ENCODE assay signal across 35 mouse cellular contexts in genomic region chr13:68783096-68783495, GRCm38 (mm10).
"Had no signal": no experiment of that assay in that cellular context is flagged by ENCODE, and none has a peak within 500 bp of the region (broad histone marks: within the 10 kb centered on the region; RNA-seq: fewer than 3 reads in every experiment).

No protein-coding gene starts in this region.

- H3K9ac ChIP-seq: heart, embryonic 12.5 days; heart, embryonic 13.5 days; heart, embryonic 15.5 days; hindbrain, embryonic 12.5 days; hindbrain, embryonic 13.5 days; hindbrain, embryonic 14.5 days; hindbrain, embryonic 15.5 days; intestine, embryonic 15.5 days; kidney, embryonic 15.5 days had no signal

- H3K4me3 ChIP-seq: heart, embryonic 10.5 days; heart, embryonic 12.5 days; heart, embryonic 13.5 days; heart, embryonic 15.5 days; hindbrain, embryonic 10.5 days; hindbrain, embryonic 12.5 days; hindbrain, embryonic 13.5 days; hindbrain, embryonic 15.5 days; intestine, embryonic 15.5 days; kidney, embryonic 15.5 days; layer of hippocampus, adult 2 months had no signal

- H3K4me2 ChIP-seq: heart, embryonic 11.5 days; heart, embryonic 12.5 days; heart, embryonic 13.5 days; heart, embryonic 15.5 days; hindbrain, embryonic 12.5 days; hindbrain, embryonic 13.5 days; hindbrain, embryonic 14.5 days; hindbrain, embryonic 15.5 days; intestine, embryonic 15.5 days; kidney, embryonic 15.5 days had no signal

- H3K4me1 ChIP-seq: heart, embryonic 10.5 days; heart, embryonic 12.5 days; heart, embryonic 13.5 days; heart, embryonic 15.5 days; hindbrain, embryonic 10.5 days; hindbrain, embryonic 12.5 days; hindbrain, embryonic 13.5 days; hindbrain, embryonic 15.5 days; intestine, embryonic 15.5 days; kidney, embryonic 15.5 days had no signal

- H3K27ac ChIP-seq: heart, embryonic 10.5 days; heart, embryonic 13.5 days; heart, embryonic 15.5 days; hindbrain, embryonic 10.5 days; hindbrain, embryonic 12.5 days; hindbrain, embryonic 13.5 days; hindbrain, embryonic 14.5 days; hindbrain, embryonic 15.5 days; hindbrain, postnatal 0 days; intestine, embryonic 15.5 days; kidney, embryonic 15.5 days; kidney, postnatal 0 days; layer of hippocampus, adult 2 months had no signal

- DNase-seq: heart, postnatal 10 days; heart, postnatal 14 days; heart, postnatal 36 days; heart, postnatal 4 days; kidney, adult 11 months; kidney, adult 18-20 months; kidney, adult 2 months; kidney, adult 8-10 months; kidney, adult 9 months; kidney, postnatal 10 days; kidney, postnatal 14 days; kidney, postnatal 25 days; kidney, postnatal 36 days; kidney, postnatal 4 days; layer of hippocampus, adult 9-11 months; layer of hippocampus, postnatal 36 days had no signal

- H3K9me3 ChIP-seq: heart, embryonic 10.5 days; heart, embryonic 13.5 days; heart, embryonic 15.5 days; hindbrain, embryonic 10.5 days; hindbrain, embryonic 12.5 days; hindbrain, embryonic 13.5 days; hindbrain, embryonic 15.5 days; intestine, embryonic 15.5 days; kidney, embryonic 15.5 days had no signal

- ATAC-seq: hindbrain, embryonic 16.5 days; hindbrain, postnatal 0 days; inflammation-experienced regulatory T-cells, adult 6 months; intestine, embryonic 15.5 days; intestine, embryonic 16.5 days; intestine, postnatal 0 days had no signal

- H3K36me3 ChIP-seq: heart, embryonic 10.5 days; heart, embryonic 12.5 days; heart, embryonic 13.5 days; heart, embryonic 15.5 days; hindbrain, embryonic 10.5 days; hindbrain, embryonic 12.5 days; hindbrain, embryonic 13.5 days; hindbrain, embryonic 15.5 days; intestine, embryonic 15.5 days; kidney, embryonic 15.5 days had no signal

- H3K27me3 ChIP-seq: heart, embryonic 12.5 days; heart, embryonic 13.5 days; heart, embryonic 15.5 days; hindbrain, embryonic 12.5 days; hindbrain, embryonic 13.5 days; hindbrain, embryonic 15.5 days; intestine, embryonic 15.5 days; kidney, embryonic 15.5 days had no signal
